Mouse (Mus musculus): ENCODE measurements at regions not wholly inside any gene's neighbourhood (a gene's known extent, or its start where the extent isn't known, plus 50 kb on each side); places are given as distances from the start of the nearest gene placed in this dataset.
A peak's percentile ranks its signal among the peaks of the same experiment; 100 is the strongest.

DNA sequence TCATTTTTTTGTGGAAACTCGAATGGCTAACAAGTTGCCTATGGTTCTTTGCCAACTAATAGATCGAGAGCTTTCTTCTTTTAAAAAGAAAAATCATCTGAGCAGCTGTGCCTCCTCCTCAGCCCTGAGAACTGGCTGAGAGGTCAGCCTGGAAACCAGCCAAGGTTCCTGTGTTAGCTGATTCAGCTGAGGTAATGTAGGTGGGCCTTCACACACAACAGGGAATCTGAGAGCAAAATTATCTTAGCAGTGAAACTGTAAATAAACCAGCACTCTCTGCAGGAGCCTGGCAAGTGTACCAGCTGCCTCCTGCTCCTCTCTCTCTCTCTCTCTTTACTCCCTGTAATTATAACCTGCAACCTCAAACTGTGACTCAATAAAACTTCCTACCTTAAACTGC is 364.4 kb upstream of the Khdrbs2 start:
- DNase-seq (ENCODE audit: inconsistent age in 2 of 2, low spot score in 1 of 2): peak; percentile 3 to 17
